20 mouse cellular contexts compared by ENCODE assay signal in the genomic region with DNA sequence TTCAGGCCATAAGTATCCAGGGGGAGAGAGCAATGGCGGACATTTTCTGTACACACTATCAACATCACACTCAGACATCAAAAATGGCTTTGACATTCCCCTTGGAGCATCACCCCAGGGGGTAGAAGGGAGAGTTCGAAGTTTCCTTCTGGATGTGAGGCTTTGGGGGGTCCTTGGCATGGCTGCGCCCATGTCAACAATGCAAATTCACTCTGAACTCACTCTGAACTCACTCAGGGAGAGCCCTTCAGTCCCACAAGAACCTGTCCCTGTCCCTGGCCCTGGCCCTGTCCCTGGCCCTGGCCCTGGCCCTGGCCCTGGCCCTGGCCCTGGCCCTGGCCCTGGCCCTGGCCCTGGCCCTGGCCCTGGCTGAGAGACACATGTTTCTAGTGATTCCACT. TPM values are rescaled to one million over a fixed set of nuclear protein-coding genes. Genes with fewer than 3 reads are reported as not detected.
"Had no signal": no experiment of that assay in that cellular context is flagged by ENCODE, and none has a peak within 500 bp of the region (broad histone marks: within the 10 kb centered on the region; RNA-seq: fewer than 3 reads in every experiment).

No protein-coding gene starts in this region.

- H3K4me2 ChIP-seq: liver, embryonic 11.5 days; liver, embryonic 15.5 days; lung, embryonic 14.5 days; midbrain, embryonic 12.5 days; neural tube, embryonic 13.5 days had no signal

- ATAC-seq: intestine, postnatal 0 days; midbrain, embryonic 16.5 days had no signal

- H3K27ac ChIP-seq: liver, embryonic 15.5 days; macrophage; midbrain, embryonic 12.5 days; neural tube, embryonic 13.5 days had no signal

- H3K4me3 ChIP-seq: liver, embryonic 15.5 days; midbrain, embryonic 12.5 days; neural tube, embryonic 13.5 days had no signal

- H3K9ac ChIP-seq: liver, embryonic 15.5 days; lung, embryonic 14.5 days; midbrain, embryonic 12.5 days; neural tube, embryonic 13.5 days had no signal

- H3K4me1 ChIP-seq: liver, embryonic 15.5 days; neural tube, embryonic 13.5 days had no signal

- H3K9me3 ChIP-seq: liver, embryonic 15.5 days; midbrain, embryonic 12.5 days; neural tube, embryonic 13.5 days had no signal

- H3K36me3 ChIP-seq: liver, embryonic 15.5 days; midbrain, embryonic 12.5 days; neural tube, embryonic 13.5 days had no signal

- DNase-seq: kidney, adult 8-10 months; kidney, postnatal 25 days; lung, embryonic 14.5 days; lung, postnatal 10 days; right cerebral cortex, postnatal 14 days; thymus, adult 18-20 months; thymus, postnatal 14 days had no signal

- H3K27me3 ChIP-seq: liver, embryonic 15.5 days; midbrain, embryonic 12.5 days; neural tube, embryonic 13.5 days had no signal

RNA-seq across cellular contexts. Expression of gene Actbl2, which starts 8.9 kb away (rescaled TPM):
- total RNA-seq: layer of hippocampus, postnatal 10 days; left cerebral cortex, postnatal 14 days; megakaryocyte-erythroid progenitor cell, adult 5-6 weeks had no signal
- polyA plus RNA-seq: intestine, postnatal 0 days; kidney, embryonic 16.5 days; limb, embryonic 11.5 days; liver, embryonic 11.5 days; liver, embryonic 15.5 days; lung, embryonic 14.5 days; macrophage; midbrain, embryonic 12.5 days; midbrain, embryonic 16.5 days; neural tube, embryonic 13.5 days; stomach, embryonic 16.5 days had no signal
